Mouse (Mus musculus): Measurements from ENCODE around the gene March7.

The March7 gene

DNA sequence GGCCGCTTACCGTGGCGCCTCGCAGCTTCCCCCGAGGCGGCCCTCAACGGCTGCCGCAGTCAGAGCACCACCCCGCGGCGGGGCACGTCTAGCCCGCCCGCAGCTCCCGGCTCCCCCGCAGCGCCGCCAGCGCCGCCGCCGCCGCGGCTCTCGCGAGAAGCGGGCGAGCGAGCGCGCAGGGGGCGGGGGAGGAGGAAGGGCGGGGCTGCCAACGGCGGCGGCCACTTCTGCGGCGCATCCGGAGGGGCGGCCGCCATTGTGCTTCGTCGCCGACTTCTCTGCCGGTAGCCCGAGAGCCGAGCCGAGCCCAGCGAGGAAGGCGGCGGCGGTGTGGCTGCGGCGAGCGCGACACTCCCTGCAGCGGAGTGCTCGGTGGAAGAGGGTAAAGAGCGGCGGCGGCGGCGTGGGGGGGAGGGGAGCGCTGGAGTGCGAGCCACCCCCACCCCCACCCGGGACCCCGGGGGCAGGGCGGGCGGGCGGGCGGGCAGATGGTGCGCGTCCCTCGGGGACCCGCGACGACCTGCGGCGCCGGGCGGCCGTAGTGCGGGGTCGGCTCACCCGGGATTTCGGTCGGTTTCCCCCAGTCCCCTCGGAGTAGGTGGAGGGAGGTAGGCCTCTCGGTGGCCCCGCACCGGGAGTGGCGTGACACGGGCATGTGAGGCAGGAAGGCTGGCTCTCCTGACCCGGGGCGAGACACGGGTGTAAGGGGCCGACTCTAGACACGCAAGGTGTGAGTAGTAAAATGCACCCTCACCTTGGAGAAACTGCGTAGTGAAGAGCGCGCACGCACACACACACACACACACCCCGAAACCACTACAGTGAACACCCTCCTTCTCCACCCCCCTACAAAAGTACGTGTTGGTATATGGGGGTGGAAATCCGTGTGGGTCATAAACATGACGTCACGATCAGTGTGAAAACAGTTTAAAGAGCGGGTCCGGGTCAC lies at the start of gene March7, which contains the start of gene Baz2b:
Gene March7 (plus strand): TSS at position 185 of the 949 bp plus-strand sequence.
Gene Baz2b (minus strand): TSS at position 137 of the 949 bp plus-strand sequence.
- DNase-seq (ENCODE audit: low spot score), result peak; percentile 96

DNA sequence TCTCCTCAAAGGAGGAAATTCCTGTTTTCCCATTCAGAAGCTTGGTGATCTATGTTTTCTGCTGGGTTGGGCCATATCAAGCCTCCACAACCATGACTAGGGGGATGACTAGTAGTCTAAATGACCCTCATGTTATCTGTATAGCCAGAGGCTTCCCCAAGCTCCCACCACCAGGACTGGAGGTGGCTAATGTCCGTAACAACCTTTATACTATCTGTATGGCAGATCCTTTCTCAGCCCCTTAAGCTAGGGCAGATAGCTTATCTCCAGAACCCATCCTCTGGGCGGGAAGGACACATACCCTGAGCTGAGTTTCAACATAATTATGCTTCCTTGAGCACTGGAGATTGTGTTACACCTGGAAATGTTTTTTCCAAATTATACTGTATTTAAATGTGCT lies 45.9 kb upstream of the March7 start:
- DNase-seq (ENCODE audit: low spot score), result no peak

DNA sequence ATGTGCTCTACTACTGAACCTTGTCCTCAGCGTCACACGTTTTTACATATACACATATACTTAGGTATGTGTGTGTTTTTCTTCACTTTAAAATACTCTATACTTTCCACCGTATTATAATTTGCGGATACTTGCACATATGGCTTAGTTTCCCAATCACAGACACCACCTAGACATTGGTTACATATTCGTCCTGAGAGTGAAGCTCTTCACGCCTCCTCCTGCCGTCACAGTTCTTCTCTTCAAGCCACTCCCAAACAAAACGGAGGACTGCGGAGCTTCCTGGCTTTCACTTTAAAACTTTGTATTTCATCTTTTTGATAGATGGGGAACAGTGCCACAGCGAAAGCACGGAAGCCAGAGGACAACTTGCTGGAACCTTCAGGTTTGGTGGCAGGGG lies 44.0 kb upstream of the March7 start:
- DNase-seq (ENCODE audit: low spot score), result no peak

DNA sequence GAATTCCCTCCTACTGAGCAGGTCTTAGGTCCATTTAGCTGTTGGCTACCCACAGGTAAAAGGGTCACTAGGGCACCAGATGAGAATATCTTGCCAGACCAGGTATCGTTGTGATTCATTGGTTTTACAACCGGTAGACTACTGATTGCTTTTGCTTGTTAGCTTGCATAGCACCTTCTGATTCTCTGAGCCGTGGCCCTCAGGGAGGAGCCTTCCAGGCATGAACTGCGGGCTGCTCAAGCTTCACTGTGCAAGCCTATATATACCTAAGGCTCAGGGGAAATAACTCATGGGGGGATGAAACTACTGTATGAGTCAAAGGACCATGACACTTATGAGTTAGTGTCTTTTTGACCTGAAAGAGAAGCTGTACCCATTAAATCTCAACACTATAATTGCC lies 42.8 kb upstream of the March7 start:
- DNase-seq (ENCODE audit: low spot score), result no peak

DNA sequence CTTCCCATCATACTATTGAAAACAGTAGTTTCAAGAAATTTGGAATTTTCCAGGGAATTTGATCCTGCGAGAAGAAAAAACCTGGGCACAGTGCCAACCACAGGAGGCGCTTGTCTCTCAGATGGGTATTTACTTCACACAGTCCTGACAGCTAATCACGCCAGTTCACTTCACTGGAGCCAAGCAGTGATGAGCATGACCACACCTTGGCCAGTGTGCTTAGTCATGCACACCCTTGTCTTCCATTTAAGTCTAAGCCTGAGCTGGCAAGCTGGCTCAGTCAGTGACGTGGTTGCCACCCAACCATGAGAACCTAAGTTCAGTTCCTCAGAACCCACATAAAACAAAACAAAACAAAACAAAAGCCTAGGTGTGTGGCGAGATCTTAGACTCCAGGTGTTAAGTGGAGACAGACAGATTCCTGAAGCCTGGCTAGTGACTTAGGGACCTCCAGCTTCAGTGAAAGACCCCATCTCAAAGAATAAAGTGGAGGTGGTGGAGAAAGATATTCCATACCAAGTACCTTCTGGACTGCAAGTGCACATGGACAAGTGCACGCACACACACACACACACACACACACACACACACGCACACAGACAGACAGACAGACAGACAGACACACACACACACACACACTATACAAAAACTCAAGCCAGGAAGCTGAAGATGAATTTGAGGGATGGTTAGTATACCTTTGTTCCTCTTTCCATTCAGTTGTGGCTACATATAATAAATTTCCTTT lies 37.7 kb upstream of the March7 start:
- no peak for DNase-seq (ENCODE audit: low spot score)

DNA sequence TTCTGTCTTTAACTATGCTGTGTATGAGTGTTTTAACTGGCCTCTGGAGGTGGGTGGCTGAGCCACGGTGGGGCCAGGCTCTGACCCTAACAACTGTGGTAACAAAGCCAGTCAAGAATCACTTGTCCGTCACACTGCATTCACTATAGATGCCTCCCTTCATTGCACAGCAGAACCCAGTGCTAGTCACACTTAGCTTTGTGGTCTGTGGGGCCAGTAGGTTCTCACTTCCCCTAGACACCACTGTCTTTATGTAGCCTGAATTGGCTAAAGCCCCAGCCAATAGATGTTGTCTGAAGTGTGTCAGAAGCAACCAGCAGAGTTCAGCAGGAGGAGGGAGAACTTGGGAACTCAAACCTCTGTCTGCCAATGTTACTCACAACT lies 37.2 kb upstream of the March7 start:
- no peak for DNase-seq (ENCODE audit: low spot score)

DNA sequence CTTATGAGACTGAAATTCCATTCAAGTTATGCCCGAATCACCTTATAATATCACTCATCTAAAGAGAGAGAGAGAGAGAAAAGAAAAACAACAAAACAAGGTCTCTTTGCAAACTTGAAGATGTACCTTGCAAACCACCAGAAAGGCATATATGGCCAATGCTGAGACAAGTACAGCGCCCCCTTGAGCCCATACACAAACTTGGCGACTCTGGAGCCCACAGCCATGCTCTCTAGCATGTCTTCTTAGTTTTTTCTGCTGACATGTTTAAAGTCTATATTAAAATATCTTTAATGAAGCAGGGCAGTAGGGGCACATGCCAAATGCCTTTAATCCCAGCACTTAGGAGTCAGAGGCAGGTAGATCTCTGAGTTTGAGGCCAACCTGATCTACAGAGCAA lies 36.5 kb upstream of the March7 start:
- no peak for DNase-seq (ENCODE audit: low spot score)

DNA sequence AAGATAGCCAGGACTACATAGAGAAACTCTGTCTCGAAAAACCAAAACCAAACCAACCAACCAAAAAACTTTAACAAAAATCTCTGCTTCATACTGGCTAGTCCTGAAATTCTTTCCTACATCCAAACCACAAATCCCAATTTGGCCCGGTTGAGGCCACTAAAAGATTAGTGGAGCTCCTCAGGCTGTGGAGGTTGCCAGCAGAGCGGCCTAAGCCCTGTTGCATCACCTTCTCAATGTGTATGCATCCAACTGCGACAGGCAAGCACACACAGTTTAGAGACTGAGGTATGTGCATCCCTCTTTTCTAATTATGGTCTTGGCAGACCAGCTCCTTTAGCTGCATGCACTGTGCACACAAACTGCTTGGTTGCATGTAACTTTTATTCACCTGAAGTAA lies 36.1 kb upstream of the March7 start:
- no peak for DNase-seq (ENCODE audit: low spot score)

DNA sequence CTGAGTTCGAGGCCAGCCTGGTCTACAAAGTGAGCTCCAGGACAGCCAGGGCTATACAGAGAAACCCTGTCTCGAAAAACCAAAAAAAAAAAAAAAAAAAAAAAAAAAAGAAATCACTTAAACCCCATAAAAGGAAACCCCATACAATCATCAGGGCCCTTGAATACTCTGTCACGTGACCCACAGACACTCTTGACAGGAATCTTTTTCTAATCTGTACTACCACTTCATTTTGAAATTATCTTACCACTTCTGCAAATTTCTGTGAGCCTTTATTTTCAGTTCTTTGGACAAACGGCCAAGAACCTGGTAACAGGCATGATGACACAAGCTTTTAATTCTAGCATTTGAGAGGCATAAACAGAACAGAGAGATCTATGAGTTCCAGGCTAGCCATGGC lies 34.6 kb upstream of the March7 start:
- DNase-seq (ENCODE audit: low spot score), result no peak

DNA sequence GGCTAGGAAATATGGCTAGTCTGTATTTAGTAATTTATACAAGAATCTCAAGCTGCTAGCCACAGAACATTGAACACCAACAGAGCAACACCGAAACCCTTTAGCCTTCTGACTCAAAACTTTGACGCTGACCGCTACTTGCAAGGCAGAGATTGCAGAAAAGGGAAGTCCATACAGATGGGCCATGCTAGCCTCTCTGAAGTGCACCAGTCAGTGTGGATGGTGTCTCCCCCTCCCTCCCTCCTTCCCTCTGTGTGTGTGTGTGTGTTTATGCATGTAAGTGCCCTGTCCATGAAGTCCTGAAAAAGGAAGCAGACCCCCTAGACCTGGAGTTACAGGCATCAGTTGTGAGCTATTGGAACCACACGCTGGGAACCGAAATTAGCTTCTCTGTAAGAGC lies 33.6 kb upstream of the March7 start:
- DNase-seq (ENCODE audit: low spot score), result no peak

DNA sequence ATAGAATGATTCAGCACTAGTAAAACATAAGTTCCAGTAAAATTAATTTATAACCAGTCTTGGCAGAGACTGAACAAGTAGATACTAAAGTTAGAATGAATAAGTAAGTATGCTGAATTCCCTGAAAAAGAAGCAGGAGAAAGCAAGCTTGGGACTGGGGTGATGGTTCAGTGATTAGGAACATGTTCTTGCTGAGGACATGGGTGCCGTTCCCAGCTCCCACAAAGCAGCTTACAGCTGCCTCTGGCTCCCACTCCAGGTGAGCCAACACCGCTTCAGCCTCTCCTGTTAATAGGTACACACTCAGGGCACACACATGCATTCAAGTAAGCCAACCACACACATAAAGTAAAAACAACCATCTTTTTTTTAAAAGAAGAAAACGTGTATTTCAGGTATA lies 32.2 kb upstream of the March7 start:
- DNase-seq (ENCODE audit: low spot score), result no peak

DNA sequence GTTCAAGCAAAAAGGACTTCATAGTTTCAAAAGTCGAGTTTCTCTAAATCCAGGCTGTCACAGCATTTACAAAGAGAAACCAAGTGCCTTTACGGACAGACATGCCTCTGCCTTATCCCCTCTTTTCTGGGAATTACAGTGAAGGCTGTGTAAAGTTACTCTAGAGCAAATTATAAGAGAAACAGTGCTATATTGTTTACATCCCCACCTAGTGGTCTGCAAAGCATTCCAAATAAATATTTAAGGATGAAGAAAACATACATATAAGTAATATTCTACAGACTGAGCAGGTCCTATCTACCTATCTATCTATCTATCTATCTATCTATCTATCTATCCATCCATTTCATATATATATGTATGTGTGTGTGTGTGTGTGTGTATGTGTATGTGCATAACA lies 28.0 kb upstream of the March7 start:
- DNase-seq (ENCODE audit: low spot score), result no peak

DNA sequence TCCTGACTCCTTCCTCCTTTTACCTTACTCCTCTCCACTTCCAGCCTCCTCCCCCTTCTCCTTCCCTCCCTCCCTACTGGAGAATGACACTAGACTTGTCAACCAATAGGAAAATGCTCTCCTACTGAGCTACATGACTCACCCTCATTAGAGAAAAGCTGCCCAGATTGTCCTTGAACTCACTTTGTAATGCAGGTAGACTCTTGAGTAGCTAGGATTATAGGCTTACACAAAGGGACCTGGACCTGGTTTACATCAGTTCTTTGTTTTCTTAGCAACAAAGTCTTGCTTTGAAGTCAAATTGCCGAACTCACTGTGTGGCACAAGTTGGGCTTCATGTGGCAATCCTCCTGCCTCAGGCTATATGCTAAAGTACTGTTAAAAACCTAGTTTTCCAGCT lies 12.8 kb upstream of the March7 start:
- no peak for DNase-seq (ENCODE audit: low spot score)

DNA sequence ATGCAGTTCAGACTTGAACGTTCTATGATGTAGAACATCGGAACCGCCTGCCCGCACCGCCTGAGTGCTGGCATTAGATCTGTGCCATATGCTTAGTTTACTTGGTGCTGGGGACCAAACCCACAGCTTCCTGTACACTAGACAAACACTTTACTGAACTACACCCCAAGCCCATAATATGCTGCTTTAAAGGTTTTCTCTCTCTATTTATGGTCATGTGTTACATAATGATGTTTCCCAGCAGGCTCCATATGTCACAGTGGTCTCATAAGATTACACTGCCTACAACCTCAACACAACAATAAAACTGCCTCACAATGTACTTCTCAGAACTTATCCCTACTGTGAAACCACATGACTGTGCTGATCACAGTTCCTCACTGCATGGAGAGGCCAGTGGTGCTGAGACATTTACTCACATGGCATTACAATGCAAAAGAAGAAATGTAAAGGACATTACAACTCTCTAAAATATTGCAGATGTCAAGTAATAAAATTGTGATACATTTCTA lies 9.6 kb upstream of the March7 start:
- no peak for DNase-seq (ENCODE audit: low spot score)

DNA sequence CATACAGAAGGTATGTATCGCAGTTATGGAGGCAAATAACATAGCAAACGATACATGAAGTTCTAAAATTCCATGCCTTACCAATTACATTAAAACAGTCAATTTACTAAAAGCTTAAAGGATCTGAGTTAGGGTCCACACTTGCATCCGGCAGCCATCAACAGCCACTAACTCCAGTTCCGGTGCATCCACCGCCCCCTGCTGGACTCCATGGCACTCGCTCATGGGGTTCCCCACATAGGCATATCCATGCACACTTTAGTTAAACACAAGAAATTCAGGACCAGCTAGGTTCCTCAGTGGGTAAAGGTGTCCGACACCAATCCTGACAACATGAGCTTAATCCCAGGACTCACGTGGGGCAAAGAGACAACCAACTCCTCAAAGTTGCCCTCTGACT lies 9.0 kb upstream of the March7 start:
- DNase-seq (ENCODE audit: low spot score), result no peak

DNA sequence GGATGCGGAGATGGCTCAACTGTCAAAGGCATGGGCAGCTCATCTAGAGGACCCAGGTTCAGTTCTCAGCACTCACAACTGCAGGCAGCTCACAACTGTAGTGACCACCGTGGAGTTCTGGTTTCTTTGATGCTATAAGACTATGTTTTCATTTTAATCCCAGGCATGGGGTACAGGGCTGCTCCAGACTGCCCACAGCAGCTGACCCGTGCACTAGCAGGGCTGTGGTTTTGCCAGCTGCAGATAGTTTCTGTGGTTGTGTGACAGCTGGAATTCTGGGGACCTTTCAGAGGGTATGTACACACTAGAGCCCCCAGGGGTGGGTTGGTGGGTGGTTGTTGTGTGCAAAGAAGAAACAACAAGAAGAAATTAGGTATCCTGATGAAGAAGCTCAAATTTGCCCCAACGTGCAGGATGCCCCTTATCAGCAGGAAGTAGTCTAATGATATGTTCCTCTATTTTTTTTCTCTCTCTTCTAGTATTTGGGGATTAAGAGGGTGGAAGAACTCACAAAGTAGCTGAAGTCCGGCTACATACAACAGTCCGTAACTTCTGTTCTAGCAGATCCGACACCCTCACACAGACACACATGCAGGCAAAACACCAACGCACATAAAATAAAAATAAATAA lies 6.7 kb upstream of the March7 start:
- no peak for DNase-seq (ENCODE audit: low spot score)

DNA sequence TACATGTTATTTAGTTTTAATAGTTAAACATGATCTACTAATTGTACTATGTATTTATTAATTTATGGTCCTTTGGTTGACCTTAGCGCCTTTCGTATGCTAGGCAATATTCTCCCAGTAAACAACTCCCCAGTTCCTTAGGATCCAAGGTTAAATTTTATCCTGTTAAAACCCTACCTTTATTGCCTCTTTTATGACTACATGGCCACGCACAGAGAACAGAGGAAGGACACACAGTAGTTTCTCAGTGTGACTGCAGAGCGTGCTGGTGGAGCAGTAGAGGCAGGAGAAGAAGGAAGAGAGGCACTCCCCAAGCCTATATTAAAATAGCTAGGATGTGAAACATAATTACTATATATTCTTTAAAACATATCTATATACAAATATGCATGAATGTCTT lies 6.0 kb upstream of the March7 start:
- no peak for DNase-seq (ENCODE audit: low spot score)

DNA sequence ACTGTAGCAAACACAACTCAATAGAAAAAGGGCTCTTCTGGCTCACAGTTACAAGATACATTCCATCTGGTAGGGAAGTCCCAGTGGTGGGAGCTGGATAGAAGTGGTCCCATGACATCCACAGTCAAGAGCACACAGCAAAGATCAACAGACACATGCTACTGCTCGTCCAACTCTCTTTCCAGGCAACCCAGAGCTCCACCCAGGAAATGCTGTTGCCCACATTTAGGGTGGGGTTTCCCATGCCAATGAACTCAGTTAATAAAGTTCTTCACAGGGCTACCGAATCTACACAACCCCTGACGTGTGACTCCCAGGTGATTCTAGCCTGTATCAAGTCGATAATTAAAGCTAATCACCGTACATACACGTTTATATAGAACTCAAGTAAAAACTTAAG lies 5.5 kb upstream of the March7 start:
- DNase-seq (ENCODE audit: low spot score), result no peak

DNA sequence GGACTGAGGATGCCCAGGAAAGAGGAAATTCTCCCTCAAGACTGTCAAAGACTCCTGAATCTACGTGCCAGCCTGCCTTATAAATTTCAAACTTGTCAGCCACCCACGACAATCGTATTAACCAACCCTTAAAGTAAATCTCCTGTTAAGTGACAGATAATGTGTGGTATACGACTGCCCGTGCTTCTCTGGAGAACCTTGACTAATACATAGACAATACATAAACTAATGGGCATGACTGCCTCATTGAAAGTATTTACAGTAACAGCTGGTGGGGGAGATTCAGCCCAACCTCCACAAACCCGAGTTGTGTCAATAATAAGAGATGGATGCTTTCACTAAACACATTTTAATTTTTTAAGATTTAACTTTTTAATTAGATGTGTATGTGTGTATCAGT lies 3.9 kb upstream of the March7 start:
- DNase-seq (ENCODE audit: low spot score), result no peak

DNA sequence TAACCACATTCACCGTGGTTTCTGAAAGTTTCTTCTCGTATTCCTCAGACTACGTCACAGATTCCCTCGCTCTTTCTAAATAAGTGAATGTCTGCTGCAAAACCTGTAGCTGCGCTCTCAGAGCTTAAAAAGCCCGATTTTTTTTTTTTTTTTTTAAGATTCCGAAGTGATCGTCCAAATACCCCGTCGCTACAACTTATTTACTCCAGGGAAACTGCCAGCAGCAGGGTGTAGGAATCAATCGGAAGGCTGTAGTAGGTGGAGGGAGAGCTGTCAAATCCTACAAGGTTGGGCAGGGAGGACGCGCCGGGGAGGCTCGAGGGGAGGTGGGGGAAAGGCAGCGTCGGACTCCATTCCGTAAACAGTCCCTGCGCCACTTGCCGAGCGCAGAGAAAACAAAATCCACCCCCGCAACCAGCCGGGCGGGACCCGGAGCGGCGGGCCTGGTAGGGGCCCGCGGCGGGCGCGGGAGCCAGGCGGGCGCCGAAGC lies 520 bp upstream of the March7 start:
- DNase-seq (ENCODE audit: low spot score), result peak; percentile 61

DNA sequence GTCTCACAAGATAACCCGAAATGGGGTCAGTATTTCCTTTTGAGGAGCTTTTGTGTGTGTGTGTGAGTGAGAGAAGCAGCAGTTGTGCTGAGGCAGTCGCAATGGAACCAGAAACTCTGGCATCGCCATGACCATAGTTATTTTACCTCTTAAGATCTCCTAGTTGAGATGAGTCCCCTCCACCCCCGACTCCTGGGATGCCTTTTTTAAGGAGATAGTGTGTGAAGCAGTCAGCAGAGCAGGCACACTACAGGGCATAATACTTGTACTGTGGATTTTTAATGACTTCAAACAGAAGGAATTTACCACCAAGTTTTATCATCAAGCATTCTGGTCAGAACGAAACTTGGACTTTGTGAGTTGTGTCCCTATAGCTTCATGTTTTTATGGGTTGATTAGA lies 1.1 kb downstream of the March7 start:
- peak; percentile 21 for DNase-seq (ENCODE audit: low spot score)

DNA sequence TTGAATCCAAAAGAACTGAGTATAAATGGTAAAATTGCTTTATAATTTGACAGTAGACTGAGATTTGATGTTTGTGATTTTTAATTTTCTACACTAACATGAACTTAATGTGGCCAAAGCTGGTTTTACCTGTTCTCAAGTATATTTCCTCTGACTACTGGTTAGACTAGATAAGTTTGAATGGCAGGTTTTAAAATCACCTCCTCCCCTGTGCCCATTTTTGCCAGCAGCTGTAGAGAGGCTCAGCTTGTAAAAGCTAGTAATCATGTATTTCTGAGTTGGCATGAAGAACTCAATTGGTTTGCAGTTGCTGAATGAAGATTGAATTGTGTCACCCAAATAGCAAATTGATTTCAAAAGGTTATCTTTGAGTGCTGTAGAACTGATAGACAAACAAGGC lies 2.8 kb downstream of the March7 start:
- DNase-seq (ENCODE audit: low spot score), result no peak
